Mouse (Mus musculus): ENCODE measurements around the gene Kmo.

- TF ChIP-seq POLR2A (IDR thresholded peaks at IDR 0.05; ENCODE audit: extremely low read depth, insufficient read depth, low read length), result no peak
- no peak for TF ChIP-seq CTCF (IDR thresholded peaks at IDR 0.05; ENCODE audit: extremely low read depth, insufficient read depth, low read length)
Observed at GRCm38 (mm10) chr1:175698293-175698692, 78.1 kb downstream of the Kmo start, which contains the start of gene Wdr64.
